Mouse (Mus musculus): ENCODE data around the gene Lce1m. TPM values are rescaled to one million over a fixed set of nuclear protein-coding genes. Genes with fewer than 3 reads are reported as not detected.
"Not testable (repeated sequence)": the region's sequence is repeated elsewhere in the genome, so short reads cannot be mapped to it uniquely, and the experiment has no call there.

The Lce1m gene
- total RNA-seq (2015; ENCODE audit: low replicate concordance) (not detected in 2 replicates), total RNA-seq (2017; ENCODE audit: low replicate concordance) (not detected in 2 replicates)

- no peak for ATAC-seq (replicated peaks; ENCODE audit: low FRiP score, poor library complexity, severe bottlenecking)
Observed at GRCm38 (mm10) chr3:93018960-93019359, at the start of gene Lce1m. TSS of gene Lce1m (minus strand) at chr3:93019060.

- not testable (repeated sequence) for ATAC-seq (replicated peaks; ENCODE audit: low FRiP score, poor library complexity, severe bottlenecking)
Observed at GRCm38 (mm10) chr3:93068523-93068922, 49.7 kb upstream of the Lce1m start, which contains the start of gene Gm4858. TSS of gene Gm4858 (plus strand) at chr3:93068823.

GRCm38 (mm10) chr3:93052826-93053474 lies 34.1 kb upstream of the Lce1m start:
- no peak for ATAC-seq (replicated peaks; ENCODE audit: low FRiP score, poor library complexity, severe bottlenecking)

GRCm38 (mm10) chr3:93050182-93050581 lies 31.3 kb upstream of the Lce1m start:
- ATAC-seq (replicated peaks; ENCODE audit: low FRiP score, poor library complexity, severe bottlenecking) = no peak

- no peak for ATAC-seq (replicated peaks; ENCODE audit: low FRiP score, poor library complexity, severe bottlenecking)
Observed at GRCm38 (mm10) chr3:93031450-93031849, 12.6 kb upstream of the Lce1m start.

- no peak for ATAC-seq (replicated peaks; ENCODE audit: low FRiP score, poor library complexity, severe bottlenecking)
Observed at GRCm38 (mm10) chr3:93025486-93025885, 6.6 kb upstream of the Lce1m start.

- ATAC-seq (replicated peaks; ENCODE audit: low FRiP score, poor library complexity, severe bottlenecking) = no peak
Observed at GRCm38 (mm10) chr3:93023411-93024184, 4.7 kb upstream of the Lce1m start.

- no peak for ATAC-seq (replicated peaks; ENCODE audit: low FRiP score, poor library complexity, severe bottlenecking)
Observed at GRCm38 (mm10) chr3:93021171-93021570, 2.3 kb upstream of the Lce1m start.

- no peak for ATAC-seq (replicated peaks; ENCODE audit: low FRiP score, poor library complexity, severe bottlenecking)
Observed at GRCm38 (mm10) chr3:93015460-93016104, 3.3 kb downstream of the Lce1m start, which contains the start of gene Crct1. TSS of gene Crct1 (minus strand) at chr3:93015687.

- no peak for ATAC-seq (replicated peaks; ENCODE audit: low FRiP score, poor library complexity, severe bottlenecking)
Observed at GRCm38 (mm10) chr3:93014871-93015270, 4.0 kb downstream of the Lce1m start.

GRCm38 (mm10) chr3:93014378-93014801 lies 4.5 kb downstream of the Lce1m start:
- no peak for ATAC-seq (replicated peaks; ENCODE audit: low FRiP score, poor library complexity, severe bottlenecking)

GRCm38 (mm10) chr3:93002843-93003242 lies 16.0 kb downstream of the Lce1m start:
- ATAC-seq (replicated peaks; ENCODE audit: low FRiP score, poor library complexity, severe bottlenecking) = no peak

GRCm38 (mm10) chr3:93000621-93001020 lies 18.2 kb downstream of the Lce1m start:
- no peak for ATAC-seq (replicated peaks; ENCODE audit: low FRiP score, poor library complexity, severe bottlenecking)

GRCm38 (mm10) chr3:92998691-92999090 lies 20.2 kb downstream of the Lce1m start:
- no peak for ATAC-seq (replicated peaks; ENCODE audit: low FRiP score, poor library complexity, severe bottlenecking)

- no peak for ATAC-seq (replicated peaks; ENCODE audit: low FRiP score, poor library complexity, severe bottlenecking)
Observed at GRCm38 (mm10) chr3:92991926-92992325, 26.9 kb downstream of the Lce1m start, which contains the start of gene Lce3f. TSS of gene Lce3f (plus strand) at chr3:92992226.

- ATAC-seq (replicated peaks; ENCODE audit: low FRiP score, poor library complexity, severe bottlenecking) = no peak
Observed at GRCm38 (mm10) chr3:92978484-92978883, 40.4 kb downstream of the Lce1m start.
